Mouse (Mus musculus) CD4-positive naive resting alpha-beta T cell, adult 57 days (primary cell): ENCODE results near the gene Upk3a. TPM values are rescaled to one million over a fixed set of nuclear protein-coding genes. Genes with fewer than 3 reads are reported as not detected.

ENCODE experiments used
- total RNA-seq: library from RNA; stranded (reverse); gene quantifications from one replicate; pipeline ENCODE4 v1.2.4, GENCODE M21; 2023

The Upk3a gene
- not detected for total RNA-seq

GRCm38 (mm10) chr15:85016951-85017664 is at the start of gene Upk3a:
TSS of gene Upk3a (plus strand) at chr15:85017141.

GRCm38 (mm10) chr15:84987874-84988825 is 28.8 kb upstream of the Upk3a start, which contains the start of gene 5031439G07Rik:
TSS of gene 5031439G07Rik (minus strand) at chr15:84988551.

GRCm38 (mm10) chr15:85028648-85029047 is 11.7 kb downstream of the Upk3a start, which contains the start of gene Fam118a:
TSS of gene Fam118a (plus strand) at chr15:85028948.

Other genes starting within 250 kb of the Upk3a start
- gene Phf21b, start 161.1 kb upstream of the Upk3a start, total RNA-seq = 5.4 TPM
- 0.47 TPM for gene Gm29666, start 97.1 kb upstream of the Upk3a start, total RNA-seq
- 70.9 TPM for gene Nup50, start 93.7 kb upstream of the Upk3a start, total RNA-seq
- gene 5031439G07Rik, start 28.6 kb upstream of the Upk3a start, total RNA-seq = 13.1 TPM
- gene Fam118a, start 11.8 kb downstream of the Upk3a start, total RNA-seq = 157 TPM
- gene Smc1b, start 114.8 kb downstream of the Upk3a start, total RNA-seq = not detected
- not detected for gene Ribc2, start 114.9 kb downstream of the Upk3a start, total RNA-seq
- gene Fbln1, start 188.8 kb downstream of the Upk3a start, total RNA-seq = 2.3 TPM